Mouse (Mus musculus) thymus, postnatal 10 days (tissue): Measurements from ENCODE around the gene Prkch.

Experiments used
- DNase-seq, 2 experiments: peaks; one replicate each; pipeline ENCODE4 v3.0.0; 2021; ENCODE audit warnings: low spot score in 2 of 2

The Prkch gene

GRCm38 (mm10) chr12:73714589-73714988 lies 130.0 kb downstream of the Prkch start:
- no peak for DNase-seq

- DNase-seq = no peak
These were observed 130.7 kb downstream of the Prkch start for GRCm38 (mm10) chr12:73715331-73715730.

- DNase-seq = no peak
These were observed 131.5 kb downstream of the Prkch start for GRCm38 (mm10) chr12:73715954-73716731.

GRCm38 (mm10) chr12:73718036-73718435 lies 133.4 kb downstream of the Prkch start:
- DNase-seq = no peak

GRCm38 (mm10) chr12:73719816-73720215 lies 135.2 kb downstream of the Prkch start:
- DNase-seq = no peak

- peak in 1 of 2 experiments; percentile 32 for DNase-seq
These were observed 135.9 kb downstream of the Prkch start for GRCm38 (mm10) chr12:73720466-73720865.

- DNase-seq = no peak
These were observed 137.5 kb downstream of the Prkch start for GRCm38 (mm10) chr12:73722060-73722459.

- no peak for DNase-seq
These were observed 138.5 kb downstream of the Prkch start for GRCm38 (mm10) chr12:73723067-73723466.

- DNase-seq = no peak
These were observed 139.3 kb downstream of the Prkch start for GRCm38 (mm10) chr12:73723887-73724286.

GRCm38 (mm10) chr12:73725825-73726604 lies 141.4 kb downstream of the Prkch start:
- no peak for DNase-seq

GRCm38 (mm10) chr12:73727046-73727445 lies 142.4 kb downstream of the Prkch start:
- DNase-seq = no peak

GRCm38 (mm10) chr12:73730603-73731002 lies 146.0 kb downstream of the Prkch start:
- DNase-seq = no peak

GRCm38 (mm10) chr12:73731093-73731492 lies 146.5 kb downstream of the Prkch start:
- DNase-seq = no peak

GRCm38 (mm10) chr12:73731848-73732540 lies 147.4 kb downstream of the Prkch start:
- DNase-seq = no peak

GRCm38 (mm10) chr12:73732862-73733261 lies 148.3 kb downstream of the Prkch start:
- no peak for DNase-seq

- DNase-seq = no peak
These were observed 152.3 kb downstream of the Prkch start for GRCm38 (mm10) chr12:73736931-73737330.

GRCm38 (mm10) chr12:73739611-73740219 lies 155.1 kb downstream of the Prkch start:
- no peak for DNase-seq

GRCm38 (mm10) chr12:73742577-73742976 lies 158.0 kb downstream of the Prkch start:
- no peak for DNase-seq

GRCm38 (mm10) chr12:73743087-73743486 lies 158.5 kb downstream of the Prkch start:
- DNase-seq = no peak

- no peak for DNase-seq
These were observed 161.5 kb downstream of the Prkch start for GRCm38 (mm10) chr12:73746072-73746471.

- no peak for DNase-seq
These were observed 163.8 kb downstream of the Prkch start for GRCm38 (mm10) chr12:73748373-73748772.
